Comparison of ENCODE assay signal across 8 mouse cellular contexts in the genomic region with DNA sequence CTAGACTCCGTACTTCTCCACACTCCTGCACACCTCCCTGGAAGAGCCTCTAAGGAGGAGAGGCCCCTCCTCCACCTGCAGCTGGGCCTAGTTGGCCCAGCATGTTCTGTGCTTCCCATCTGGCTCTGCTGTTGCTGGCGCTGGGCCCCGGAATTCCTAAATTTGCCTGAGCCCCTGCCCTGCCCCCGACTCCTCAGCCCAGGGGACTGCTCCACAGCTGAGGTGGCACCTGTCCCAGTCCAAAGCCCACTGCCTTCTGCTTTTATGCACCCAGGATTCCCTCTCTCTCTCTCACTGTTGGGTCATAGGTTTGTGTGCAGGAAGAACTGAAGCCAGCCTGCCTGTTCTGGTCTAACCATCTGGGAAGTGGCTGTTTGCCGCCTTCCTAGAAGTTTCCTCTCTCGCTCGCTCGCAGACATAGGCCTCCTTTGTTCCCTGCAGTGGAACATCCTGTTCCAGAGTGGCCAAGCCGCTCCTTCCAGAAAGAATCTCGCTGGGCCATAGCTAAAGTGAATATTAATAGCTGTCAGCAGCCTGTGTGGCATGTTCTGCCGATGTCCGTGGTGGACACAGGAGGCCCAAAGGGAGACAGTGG. TPM values are rescaled to one million over a fixed set of nuclear protein-coding genes. Genes with fewer than 3 reads are reported as not detected.
DNase-seq lines count a peak whose midpoint lies in the region; ATAC-seq lines count a peak whose summit lies in the region.

No protein-coding gene starts in this region.

- H3K4me3 ChIP-seq in hindbrain, embryonic 12.5 days: no peak overlapping the region

- H3K9ac ChIP-seq in hindbrain, embryonic 12.5 days: no peak overlapping the region

- no peaks in the 10 kb centered on the region for H3K9me3 ChIP-seq in hindbrain, embryonic 12.5 days (replicated peaks)

- intact Hi-C loops in left cerebral cortex, postnatal 25 days (cut with DNase I): loop anchor here (1.0 kb wide), 1 partner anchor 8 kb away; no protein-coding TSS in a partner anchor

- H3K27ac ChIP-seq in hindbrain, embryonic 12.5 days: 0 out of 2 replicates have a peak overlapping the region, but pooled peaks have one; percentile 44

- H3K27me3 ChIP-seq in hindbrain, embryonic 12.5 days: no peaks in the 10 kb centered on the region

- 0 out of 2 replicates have a peak, but pooled peaks cover 5% of the 10 kb centered on the region for H3K4me1 ChIP-seq in hindbrain, embryonic 12.5 days

- 52% methylated on average over 12 of the region's 12 CpGs for WGBS in hindbrain, embryonic 12.5 days

- ATAC-seq in hindbrain, embryonic 12.5 days (ENCODE audit: low FRiP score): no peak
- no peak for ATAC-seq in erythroblast, adult 5-6 weeks (replicated peaks; ENCODE audit: low FRiP score, poor library complexity, severe bottlenecking)

- no peaks in the 10 kb centered on the region for H3K36me3 ChIP-seq in hindbrain, embryonic 12.5 days

- H3K4me2 ChIP-seq in hindbrain, embryonic 12.5 days (replicated peaks): no peak overlapping the region

- peak; percentile 60 to 61 for DNase-seq in left cerebral cortex, adult 18-20 months (ENCODE audit: low spot score in 2 of 2)
- no peak for DNase-seq in left cerebral cortex, adult 11 months (ENCODE audit: low spot score)
- peak; percentile 36 to 55 for DNase-seq in frontal cortex, postnatal 10 days (ENCODE audit: low spot score in 2 of 2)
- peak; percentile 67 to 70 for DNase-seq in left cerebral cortex, postnatal 25 days (ENCODE audit: low spot score in 2 of 2)
- peak; percentile 26 to 66 for DNase-seq in right cerebral cortex, adult 2 months (ENCODE audit: low spot score in 2 of 2)
- no peak for DNase-seq in retina, postnatal 1 day

RNA-seq across cellular contexts. Expression of gene Klf15, which starts 8.7 kb away (rescaled TPM):
- total RNA-seq in left cerebral cortex, adult 18-20 months (2021): 10 to 100 TPM; 23.9 to 24.8 TPM
- polyA plus RNA-seq in hindbrain, embryonic 12.5 days (2016; fragmentation: Nextera tagmentation; extraction: Ambion mirVana): 6.3 and 6.9 TPM in 2 replicates
- 10 to 100 TPM; 20.8 to 24.2 TPM for total RNA-seq in left cerebral cortex, postnatal 25 days (2021)
- total RNA-seq in erythroblast, adult 5-6 weeks (2015; ENCODE audit: low replicate concordance): not detected in 2 replicates
- total RNA-seq in erythroblast, adult 5-6 weeks (2017; ENCODE audit: low replicate concordance): 0.42 and 0.43 TPM in 2 replicates

RNA-seq across cellular contexts. Expression of gene Aldh1l1, which starts 15.2 kb away (rescaled TPM):
- total RNA-seq in left cerebral cortex, adult 18-20 months (2021): 10 to 100 TPM; 46.6 to 54.5 TPM
- 13.0 and 19.4 TPM in 2 replicates for polyA plus RNA-seq in hindbrain, embryonic 12.5 days (2016; fragmentation: Nextera tagmentation; extraction: Ambion mirVana)
- 10 to 100 TPM; 63.5 to 65.8 TPM for total RNA-seq in left cerebral cortex, postnatal 25 days (2021)
- total RNA-seq in erythroblast, adult 5-6 weeks (2015; ENCODE audit: low replicate concordance): not detected in 2 replicates
- total RNA-seq in erythroblast, adult 5-6 weeks (2017; ENCODE audit: low replicate concordance): 1.2 TPM in 1 of 2 replicates, not detected in the other

RNA-seq across cellular contexts. Expression of gene Cfap100, which starts 42.4 kb away (rescaled TPM):
- 1 to 10 TPM; 4.9 to 5.3 TPM for total RNA-seq in left cerebral cortex, adult 18-20 months (2021)
- 2.8 and 3.8 TPM in 2 replicates for polyA plus RNA-seq in hindbrain, embryonic 12.5 days (2016; fragmentation: Nextera tagmentation; extraction: Ambion mirVana)
- total RNA-seq in left cerebral cortex, postnatal 25 days (2021): 1 to 10 TPM; 3.8 to 3.9 TPM
- not detected in 2 replicates for total RNA-seq in erythroblast, adult 5-6 weeks (2015; ENCODE audit: low replicate concordance)
- total RNA-seq in erythroblast, adult 5-6 weeks (2017; ENCODE audit: low replicate concordance): not detected in 2 replicates

Comparison
In these comparisons a context has a peak if more than half of its experiments do, and no peak if none do; other contexts are left out.
1. DNase-seq: peak in left cerebral cortex, adult 18-20 months (2 of 2), frontal cortex, postnatal 10 days (2 of 2), left cerebral cortex, postnatal 25 days (2 of 2) and right cerebral cortex, adult 2 months (2 of 2); none in left cerebral cortex, adult 11 months (single experiment) and retina, postnatal 1 day (single experiment).
2. RNA of gene Klf15, which starts 8.7 kb away (total RNA-seq): 23.9 to 24.8 TPM in left cerebral cortex, adult 18-20 months and 20.8 to 24.2 TPM in left cerebral cortex, postnatal 25 days; 0.42 to 0.43 TPM in erythroblast, adult 5-6 weeks; every median in the first group is over 10 times any median in the second.
3. RNA of gene Aldh1l1, which starts 15.2 kb away (total RNA-seq): 63.5 to 65.8 TPM in left cerebral cortex, postnatal 25 days and 46.6 to 54.5 TPM in left cerebral cortex, adult 18-20 months; 1.2 TPM in erythroblast, adult 5-6 weeks; every median in the first group is over 10 times any median in the second.
4. RNA of gene Cfap100, which starts 42.4 kb away (total RNA-seq): 4.9 to 5.3 TPM in left cerebral cortex, adult 18-20 months and 3.8 to 3.9 TPM in left cerebral cortex, postnatal 25 days; not detected in erythroblast, adult 5-6 weeks; every median in the first group is over 4 times any median in the second.